Mouse (Mus musculus): Measurements from ENCODE around the gene Thbs2. TPM values are rescaled to one million over a fixed set of nuclear protein-coding genes. Genes with fewer than 3 reads are reported as not detected.

Thbs2 gene
- polyA plus RNA-seq, 1 experiment from 2014 or later: 18.7 TPM

GRCm38 (mm10) chr17:14681047-14681446 is 13.0 kb downstream of the Thbs2 start:
- Histone ChIP-seq H3K4me3 (ENCODE audit: low read depth, low read length) (no peak overlapping the region), H3K9ac (no peak overlapping the region), H3K4me1 (ENCODE audit: insufficient read depth) (0 out of 2 replicates have a peak, but pooled peaks cover under 1% of the 10 kb centered on the region), H3K36me3 (ENCODE audit: insufficient read depth) (peaks cover 4% of the 10 kb centered on the region; the same call in 1 of the 2 replicates), H3K4me2 (no peak overlapping the region), H3K27me3 (ENCODE audit: insufficient read depth, low read length) (no peaks in the 10 kb centered on the region), H3K27ac (ENCODE audit: low read depth) (no peak overlapping the region), H3K9me3 (ENCODE audit: low read depth, low read length) (no peaks in the 10 kb centered on the region)
- WGBS: 91% methylated on average over 12 of the region's 12 CpGs
- no peak for ATAC-seq (ENCODE audit: insufficient read depth)
- no peak for DNase-seq
- no peak for TF ChIP-seq CTCF (IDR thresholded peaks at IDR 0.05; ENCODE audit: low read depth)

GRCm38 (mm10) chr17:14677198-14677597 is 16.8 kb downstream of the Thbs2 start:
- no peak for TF ChIP-seq CTCF (IDR thresholded peaks at IDR 0.05; ENCODE audit: low read depth)
- no peak overlapping the region for H3K4me3 ChIP-seq (ENCODE audit: low read depth, low read length)
- ATAC-seq (ENCODE audit: insufficient read depth) (no peak), DNase-seq (no peak)
- no peaks in the 10 kb centered on the region for H3K9me3 ChIP-seq (ENCODE audit: low read depth, low read length)
- no peaks in the 10 kb centered on the region for H3K27me3 ChIP-seq (ENCODE audit: insufficient read depth, low read length)
- H3K27ac ChIP-seq (ENCODE audit: low read depth): no peak overlapping the region
- no peak overlapping the region for H3K9ac ChIP-seq
- no peaks in the 10 kb centered on the region for H3K4me1 ChIP-seq (ENCODE audit: insufficient read depth)
- peaks cover 10% of the 10 kb centered on the region; the same call in 1 of the 2 replicates for H3K36me3 ChIP-seq (ENCODE audit: insufficient read depth)
- H3K4me2 ChIP-seq: no peak overlapping the region
- 62% methylated on average over 8 of the region's 8 CpGs for WGBS

- Histone ChIP-seq H3K4me2 (no peak overlapping the region), H3K36me3 (ENCODE audit: insufficient read depth) (peaks cover 15% of the 10 kb centered on the region; the same call in 1 of the 2 replicates), H3K9ac (no peak overlapping the region), H3K4me3 (ENCODE audit: low read depth, low read length) (no peak overlapping the region), H3K4me1 (ENCODE audit: insufficient read depth) (no peaks in the 10 kb centered on the region), H3K27ac (ENCODE audit: low read depth) (no peak overlapping the region), H3K9me3 (ENCODE audit: low read depth, low read length) (no peaks in the 10 kb centered on the region), H3K27me3 (ENCODE audit: insufficient read depth, low read length) (no peaks in the 10 kb centered on the region)
- ATAC-seq (ENCODE audit: insufficient read depth): no peak
- TF ChIP-seq CTCF (IDR thresholded peaks at IDR 0.05; ENCODE audit: low read depth): no peak
- 77% methylated on average over 2 of the region's 2 CpGs for WGBS
- DNase-seq: no peak
Observed at GRCm38 (mm10) chr17:14675517-14675916, 18.5 kb downstream of the Thbs2 start.

GRCm38 (mm10) chr17:14672402-14672801 is 21.6 kb downstream of the Thbs2 start:
- Histone ChIP-seq H3K27ac (ENCODE audit: low read depth) (no peak overlapping the region), H3K4me2 (no peak overlapping the region), H3K27me3 (ENCODE audit: insufficient read depth, low read length) (0 out of 2 replicates have a peak, but pooled peaks cover under 1% of the 10 kb centered on the region), H3K9me3 (ENCODE audit: low read depth, low read length) (no peaks in the 10 kb centered on the region), H3K4me3 (ENCODE audit: low read depth, low read length) (no peak overlapping the region), H3K4me1 (ENCODE audit: insufficient read depth) (no peaks in the 10 kb centered on the region), H3K36me3 (ENCODE audit: insufficient read depth) (peaks cover 19% of the 10 kb centered on the region; the same call in 1 of the 2 replicates), H3K9ac (no peak overlapping the region)
- ATAC-seq (ENCODE audit: insufficient read depth) (peak; percentile 28; the same call in 1 of the 2 replicates), DNase-seq (peak; percentile 39)
- no peak for TF ChIP-seq CTCF (IDR thresholded peaks at IDR 0.05; ENCODE audit: low read depth)
- WGBS: 50% methylated on average over 5 of the region's 5 CpGs

GRCm38 (mm10) chr17:14667225-14667624 is 26.8 kb downstream of the Thbs2 start:
- Histone ChIP-seq H3K9ac (no peak overlapping the region), H3K9me3 (ENCODE audit: low read depth, low read length) (no peaks in the 10 kb centered on the region), H3K27me3 (ENCODE audit: insufficient read depth, low read length) (0 out of 2 replicates have a peak, but pooled peaks cover 2% of the 10 kb centered on the region), H3K27ac (ENCODE audit: low read depth) (no peak overlapping the region), H3K36me3 (ENCODE audit: insufficient read depth) (peaks cover 10% of the 10 kb centered on the region; the same call in 1 of the 2 replicates), H3K4me2 (no peak overlapping the region), H3K4me3 (ENCODE audit: low read depth, low read length) (no peak overlapping the region), H3K4me1 (ENCODE audit: insufficient read depth) (no peaks in the 10 kb centered on the region)
- no peak for ATAC-seq (ENCODE audit: insufficient read depth)
- TF ChIP-seq CTCF (IDR thresholded peaks at IDR 0.05; ENCODE audit: low read depth): no peak
- peak; percentile 53 for DNase-seq
- 44% methylated on average over 4 of the region's 4 CpGs for WGBS

GRCm38 (mm10) chr17:14666451-14666850 is 27.6 kb downstream of the Thbs2 start:
- no peak for ATAC-seq (ENCODE audit: insufficient read depth)
- H3K36me3 ChIP-seq (ENCODE audit: insufficient read depth): peaks cover 10% of the 10 kb centered on the region; the same call in 1 of the 2 replicates
- H3K4me3 ChIP-seq (ENCODE audit: low read depth, low read length): no peak overlapping the region
- no peak for DNase-seq
- H3K27me3 ChIP-seq (ENCODE audit: insufficient read depth, low read length): 0 out of 2 replicates have a peak, but pooled peaks cover 2% of the 10 kb centered on the region
- no peaks in the 10 kb centered on the region for H3K9me3 ChIP-seq (ENCODE audit: low read depth, low read length)
- WGBS: 69% methylated on average over 2 of the region's 2 CpGs
- no peak overlapping the region for H3K4me2 ChIP-seq
- H3K4me1 ChIP-seq (ENCODE audit: insufficient read depth): no peaks in the 10 kb centered on the region
- H3K27ac ChIP-seq (ENCODE audit: low read depth): no peak overlapping the region
- no peak overlapping the region for H3K9ac ChIP-seq
- no peak for TF ChIP-seq CTCF (IDR thresholded peaks at IDR 0.05; ENCODE audit: low read depth)

- WGBS: 78% methylated on average over 5 of the region's 5 CpGs
- H3K9ac ChIP-seq: no peak overlapping the region
- 0 out of 2 replicates have a peak, but pooled peaks cover 2% of the 10 kb centered on the region for H3K27me3 ChIP-seq (ENCODE audit: insufficient read depth, low read length)
- no peak overlapping the region for H3K27ac ChIP-seq (ENCODE audit: low read depth)
- DNase-seq: no peak
- no peak for TF ChIP-seq CTCF (IDR thresholded peaks at IDR 0.05; ENCODE audit: low read depth)
- 0 out of 2 replicates have a peak, but pooled peaks cover 4% of the 10 kb centered on the region for H3K36me3 ChIP-seq (ENCODE audit: insufficient read depth)
- ATAC-seq (ENCODE audit: insufficient read depth): no peak
- H3K4me1 ChIP-seq (ENCODE audit: insufficient read depth): no peaks in the 10 kb centered on the region
- no peaks in the 10 kb centered on the region for H3K9me3 ChIP-seq (ENCODE audit: low read depth, low read length)
- no peak overlapping the region for H3K4me2 ChIP-seq
- H3K4me3 ChIP-seq (ENCODE audit: low read depth, low read length): no peak overlapping the region
Observed at GRCm38 (mm10) chr17:14663366-14663765, 30.7 kb downstream of the Thbs2 start.

Measured in lung, embryonic 14.5 days (tissue).